Comparison of ENCODE assay signal across 9 mouse cellular contexts in the genomic region with DNA sequence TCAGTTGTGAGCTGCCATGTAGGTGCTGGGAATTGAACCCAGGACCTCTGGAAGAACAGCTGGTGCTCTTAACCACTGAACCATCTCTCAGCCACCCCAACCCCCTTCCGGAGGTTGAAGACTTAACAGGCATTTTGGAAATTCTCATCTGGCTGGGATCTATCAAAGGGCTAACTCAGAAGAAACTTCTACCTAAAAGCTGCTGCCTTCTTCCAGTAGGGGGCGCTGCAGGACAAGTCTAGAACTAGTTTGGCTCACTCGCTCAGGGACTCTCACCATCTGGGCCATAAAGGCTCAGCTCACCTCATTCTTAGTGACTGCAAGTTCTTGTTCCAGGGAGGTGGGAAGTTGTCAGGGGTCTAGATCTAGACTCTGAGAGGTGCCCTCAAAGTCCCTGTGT. TPM values are rescaled to one million over a fixed set of nuclear protein-coding genes. Genes with fewer than 3 reads are reported as not detected.
DNase-seq lines count a peak whose midpoint lies in the region; ATAC-seq and TF ChIP-seq lines count a peak whose summit lies in the region.
"Had no signal": no experiment of that assay in that cellular context is flagged by ENCODE, and none has a peak within 500 bp of the region (broad histone marks: within the 10 kb centered on the region; RNA-seq: fewer than 3 reads in every experiment).

No protein-coding gene starts in this region.

- H3K4me3 ChIP-seq in embryonic facial prominence, embryonic 10.5 days: no peak overlapping the region
- no peak overlapping the region for H3K4me3 ChIP-seq in liver, postnatal 0 days (ENCODE audit: low read depth, low read length)
- H3K4me3 ChIP-seq: hindbrain, embryonic 15.5 days had no signal

- no peaks in the 10 kb centered on the region for H3K9me3 ChIP-seq in embryonic facial prominence, embryonic 10.5 days
- H3K9me3 ChIP-seq in liver, postnatal 0 days (ENCODE audit: low read length): no peaks in the 10 kb centered on the region
- H3K9me3 ChIP-seq: hindbrain, embryonic 15.5 days had no signal

- 18% methylated on average over 3 of the region's 3 CpGs for WGBS in embryonic facial prominence, embryonic 10.5 days
- 5% methylated on average over 3 of the region's 3 CpGs for WGBS in liver, postnatal 0 days (ENCODE audit: insufficient replicate concordance)

- H3K4me1 ChIP-seq in embryonic facial prominence, embryonic 10.5 days: no peaks in the 10 kb centered on the region
- no peaks in the 10 kb centered on the region for H3K4me1 ChIP-seq in liver, postnatal 0 days (ENCODE audit: insufficient read depth)
- H3K4me1 ChIP-seq: hindbrain, embryonic 15.5 days had no signal

- ATAC-seq in liver, postnatal 0 days: peak; percentile 71

- no peak overlapping the region for H3K4me2 ChIP-seq in liver, postnatal 0 days (ENCODE audit: low read depth, low read length)
- H3K4me2 ChIP-seq: hindbrain, embryonic 15.5 days had no signal

- H3K27me3 ChIP-seq in embryonic facial prominence, embryonic 10.5 days (replicated peaks; ENCODE audit: low read depth, poor library complexity, severe bottlenecking): no peaks in the 10 kb centered on the region
- H3K27me3 ChIP-seq in liver, postnatal 0 days (ENCODE audit: insufficient read depth, low read length): no peaks in the 10 kb centered on the region
- H3K27me3 ChIP-seq: hindbrain, embryonic 15.5 days had no signal

- TF ChIP-seq EP300 in liver, postnatal 0 days (IDR thresholded peaks at IDR 0.05; ENCODE audit: low read depth): peak; percentile 19; the same call in 1 of the 2 replicates

- H3K27ac ChIP-seq in embryonic facial prominence, embryonic 10.5 days (replicated peaks): no peak overlapping the region
- no peak overlapping the region for H3K27ac ChIP-seq in liver, postnatal 0 days (ENCODE audit: low read depth)
- H3K27ac ChIP-seq: hindbrain, embryonic 15.5 days had no signal

- DNase-seq in CD8-positive naive resting alpha-beta T cell, adult 2 months (ENCODE audit: low read depth in 2 of 2, low spot score in 2 of 2): peak; percentile 91 to 92
- peak; percentile 95 for DNase-seq in adrenal gland, postnatal 14 days
- peak; percentile 87 for DNase-seq in embryonic facial prominence, embryonic 10.5 days (ENCODE audit: low spot score)
- DNase-seq in heart, adult 9 months (ENCODE audit: low spot score in 2 of 2): peak; percentile 68 to 87
- peak; percentile 95 for DNase-seq in kidney, postnatal 10 days
- DNase-seq in liver, postnatal 0 days: peak; percentile 92
- peak; percentile 72 for DNase-seq in ovary, postnatal 10 days (ENCODE audit: low spot score)
- DNase-seq in thymus, postnatal 0 days (ENCODE audit: low spot score): peak; percentile 94

- no peak overlapping the region for H3K9ac ChIP-seq in liver, postnatal 0 days (replicated peaks)
- H3K9ac ChIP-seq: hindbrain, embryonic 15.5 days had no signal

- peaks cover 35% of the 10 kb centered on the region for H3K36me3 ChIP-seq in embryonic facial prominence, embryonic 10.5 days (replicated peaks)
- H3K36me3 ChIP-seq in liver, postnatal 0 days (replicated peaks; ENCODE audit: insufficient read depth, low read length): no peaks in the 10 kb centered on the region

- TF ChIP-seq CTCF in liver, postnatal 0 days (IDR thresholded peaks at IDR 0.05; ENCODE audit: low read depth): peak; percentile 95

RNA-seq across cellular contexts. Expression of a gene that starts 6.1 kb away (rescaled TPM):
- 5.4 and 6.0 TPM in 2 replicates for total RNA-seq in adrenal gland, postnatal 14 days (2021)
- 49.3 and 54.0 TPM in 2 replicates for polyA plus RNA-seq in embryonic facial prominence, embryonic 10.5 days (2016; fragmentation: Nextera tagmentation; extraction: Ambion mirVana)
- polyA plus RNA-seq in liver, postnatal 0 days (2015; fragmentation: Nextera tagmentation; extraction: Ambion mirVana): 2.9 and 3.3 TPM in 2 replicates
- polyA plus RNA-seq in thymus, postnatal 0 days (2015; fragmentation: Nextera tagmentation; extraction: Ambion mirVana): 28.7 and 29.4 TPM in 2 replicates

RNA-seq across cellular contexts. Expression of a gene that starts 6.7 kb away (rescaled TPM):
- not detected in 2 replicates for total RNA-seq in adrenal gland, postnatal 14 days (2021)
- not detected in 2 replicates for polyA plus RNA-seq in embryonic facial prominence, embryonic 10.5 days (2016; fragmentation: Nextera tagmentation; extraction: Ambion mirVana)
- polyA plus RNA-seq in liver, postnatal 0 days (2015; fragmentation: Nextera tagmentation; extraction: Ambion mirVana): not detected in 2 replicates
- polyA plus RNA-seq in thymus, postnatal 0 days (2015; fragmentation: Nextera tagmentation; extraction: Ambion mirVana): 0.12 TPM in 1 of 2 replicates, not detected in the other

RNA-seq across cellular contexts. Expression of a gene that starts 13.2 kb away (rescaled TPM):
- 10.6 and 11.0 TPM in 2 replicates for total RNA-seq in adrenal gland, postnatal 14 days (2021)
- 15.1 and 16.8 TPM in 2 replicates for polyA plus RNA-seq in embryonic facial prominence, embryonic 10.5 days (2016; fragmentation: Nextera tagmentation; extraction: Ambion mirVana)
- polyA plus RNA-seq in liver, postnatal 0 days (2015; fragmentation: Nextera tagmentation; extraction: Ambion mirVana): 5.0 and 6.6 TPM in 2 replicates
- polyA plus RNA-seq in thymus, postnatal 0 days (2015; fragmentation: Nextera tagmentation; extraction: Ambion mirVana): 20.5 and 22.4 TPM in 2 replicates

RNA-seq across cellular contexts. Expression of a gene that starts 13.2 kb away (rescaled TPM):
- 23.3 and 23.8 TPM in 2 replicates for total RNA-seq in adrenal gland, postnatal 14 days (2021)
- polyA plus RNA-seq in embryonic facial prominence, embryonic 10.5 days (2016; fragmentation: Nextera tagmentation; extraction: Ambion mirVana): 67.7 and 72.6 TPM in 2 replicates
- 20.6 and 22.4 TPM in 2 replicates for polyA plus RNA-seq in liver, postnatal 0 days (2015; fragmentation: Nextera tagmentation; extraction: Ambion mirVana)
- 66.7 and 72.9 TPM in 2 replicates for polyA plus RNA-seq in thymus, postnatal 0 days (2015; fragmentation: Nextera tagmentation; extraction: Ambion mirVana)

RNA-seq across cellular contexts. Expression of a gene that starts 28.1 kb away (rescaled TPM):
- total RNA-seq in adrenal gland, postnatal 14 days (2021): 3.1 and 8.1 TPM in 2 replicates
- polyA plus RNA-seq in embryonic facial prominence, embryonic 10.5 days (2016; fragmentation: Nextera tagmentation; extraction: Ambion mirVana): 1.5 TPM in 2 replicates
- 0.73 and 0.88 TPM in 2 replicates for polyA plus RNA-seq in liver, postnatal 0 days (2015; fragmentation: Nextera tagmentation; extraction: Ambion mirVana)
- polyA plus RNA-seq in thymus, postnatal 0 days (2015; fragmentation: Nextera tagmentation; extraction: Ambion mirVana): 53.7 and 63.6 TPM in 2 replicates
